Mouse (Mus musculus): ENCODE results near the gene Tgm7.

DNA sequence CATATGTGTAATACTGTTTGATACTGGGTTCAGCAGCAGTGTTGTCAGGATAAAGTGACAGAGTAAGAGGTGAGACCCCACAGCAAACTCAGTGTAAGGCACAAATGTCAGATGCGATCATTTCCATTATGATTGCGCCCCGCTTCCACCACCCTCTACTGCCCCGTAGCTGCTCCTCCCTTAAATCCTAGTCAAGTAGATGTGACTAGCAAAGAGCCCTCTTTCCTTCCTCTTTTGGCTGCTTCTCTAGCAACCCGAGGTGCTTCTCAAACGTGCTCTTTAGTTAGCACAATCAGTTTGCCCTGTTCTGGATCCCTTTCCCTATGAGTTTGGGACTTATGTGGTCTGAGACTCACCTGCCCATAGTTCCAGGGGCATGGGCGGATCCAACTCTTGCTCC, 34.8 kb downstream of the Tgm7 start:
- no peak for TF ChIP-seq CTCF (IDR thresholded peaks at IDR 0.05; ENCODE audit: low read depth, low read length)
- no peak for TF ChIP-seq POLR2A (IDR thresholded peaks at IDR 0.05; ENCODE audit: extremely low read depth, insufficient read depth, low read length)

All from liver, adult 2 months (tissue).